Comparison of ENCODE assay signal across 8 mouse cellular contexts in genomic region chr5:41708051-41708630, GRCm38 (mm10). TPM values are rescaled to one million over a fixed set of nuclear protein-coding genes. Genes with fewer than 3 reads are reported as not detected.
DNase-seq lines count a peak whose midpoint lies in the region; ATAC-seq and TF ChIP-seq lines count a peak whose summit lies in the region.

Gene Rab28, minus strand, starts transcription at chr5:41708157.

- peaks cover 5 to 22% of the 10 kb centered on the region in 2 experiments; a peak in 3 of 4 replicates for H3K4me1 ChIP-seq in MEL (ENCODE audit: control insufficient read depth in 1 of 2, insufficient read depth in 2 of 2, low read length in 2 of 2)
- H3K4me1 ChIP-seq in cerebellum, adult 2 months (ENCODE audit: control insufficient read depth, insufficient read depth, low read length), result no peaks in the 10 kb centered on the region
- H3K4me1 ChIP-seq in forebrain, postnatal 0 days (ENCODE audit: insufficient read depth), result peaks cover 4% of the 10 kb centered on the region; the same call in 1 of the 2 replicates
- peaks cover 4% of the 10 kb centered on the region for H3K4me1 ChIP-seq in lung, embryonic 15.5 days

- H3K4me2 ChIP-seq in forebrain, postnatal 0 days (ENCODE audit: low read depth), result peak within 1 kb of the TSS; percentile 94
- H3K4me2 ChIP-seq in lung, embryonic 15.5 days, result peak within 1 kb of the TSS; percentile 96

- no peak for TF ChIP-seq EP300 in MEL (IDR thresholded peaks at IDR 0.05; ENCODE audit: low read depth in 1 of 2, low read length in 2 of 2)

- H3K36me3 ChIP-seq in MEL (ENCODE audit: control insufficient read depth in 1 of 2, insufficient read depth in 2 of 2, low read length in 2 of 2), result peaks cover under 1 to 17% of the 10 kb centered on the region in 2 experiments; a peak in 2 of 4 replicates
- H3K36me3 ChIP-seq in forebrain, postnatal 0 days (ENCODE audit: insufficient read depth), result no peaks in the 10 kb centered on the region
- H3K36me3 ChIP-seq in lung, embryonic 15.5 days, result no peaks in the 10 kb centered on the region

- peaks cover 22% of the 10 kb centered on the region for H3K79me2 ChIP-seq in MEL (ENCODE audit: control insufficient read depth, insufficient read depth, low read length, poor library complexity)

- ATAC-seq in forebrain, postnatal 0 days, result peak; percentile 97
- peak; percentile 96 for ATAC-seq in lung, embryonic 15.5 days (ENCODE audit: borderline replicate concordance, extremely low read depth, low FRiP score, low TSS enrichment)

- no peak for TF ChIP-seq RAD21 in MEL (IDR thresholded peaks at IDR 0.05; ENCODE audit: low read depth, low read length)

- TF ChIP-seq POLR2A in MEL (IDR thresholded peaks at IDR 0.05; ENCODE audit: control insufficient read depth in 1 of 2, insufficient read depth in 1 of 2, low read depth in 1 of 2, low read length in 2 of 2, poor library complexity in 1 of 2), result peak in 1 of 2 experiments; percentile 71; a peak in 1 of 4 replicates
- peak; percentile 33; the same call in 1 of the 2 replicates for TF ChIP-seq POLR2A in cerebellum, adult 2 months (IDR thresholded peaks at IDR 0.05; ENCODE audit: borderline replicate concordance, insufficient read depth, low read length)

- peak within 1 kb of the TSS; percentile 92 for H3K9ac ChIP-seq in MEL (ENCODE audit: control insufficient read depth, low read depth, low read length, poor library complexity, severe bottlenecking)
- peak within 1 kb of the TSS; percentile 96 for H3K9ac ChIP-seq in forebrain, postnatal 0 days
- peak within 1 kb of the TSS; percentile 72 for H3K9ac ChIP-seq in lung, embryonic 15.5 days

- peak within 1 kb of the TSS; percentile 86 to 87 for H3K4me3 ChIP-seq in MEL (ENCODE audit: control insufficient read depth in 1 of 2, insufficient read depth in 1 of 2, low read depth in 2 of 2, low read length in 2 of 2)
- peak within 1 kb of the TSS; percentile 94 for H3K4me3 ChIP-seq in cerebellum, adult 2 months (replicated peaks; ENCODE audit: insufficient read depth, low read depth, low read length)
- H3K4me3 ChIP-seq in forebrain, postnatal 0 days (ENCODE audit: low read depth, low read length), result peak within 1 kb of the TSS; percentile 98
- peak within 1 kb of the TSS; percentile 96 for H3K4me3 ChIP-seq in lung, embryonic 15.5 days

- under 1% methylated on average over 34 of the region's 34 CpGs for WGBS in cerebellum, adult 2 months
- WGBS in forebrain, postnatal 0 days, result 2% methylated on average over 30 of the region's 34 CpGs
- under 1% methylated on average over 34 of the region's 34 CpGs for WGBS in lung, embryonic 15.5 days

- TF ChIP-seq CTCF in MEL (IDR thresholded peaks at IDR 0.05 in 2 of 3, conservative IDR thresholded peaks at IDR 0.05 in 1 of 3; ENCODE audit: control insufficient read depth in 1 of 3, insufficient read depth in 1 of 3, low read depth in 2 of 3, low read length in 3 of 3, poor library complexity in 1 of 3, severe bottlenecking in 1 of 3), result no peak
- no peak for TF ChIP-seq CTCF in cerebellum, adult 2 months (IDR thresholded peaks at IDR 0.05; ENCODE audit: borderline replicate concordance, insufficient read depth, low read depth, low read length)
- no peak; the same call in 1 of the 2 replicates for TF ChIP-seq CTCF in forebrain, postnatal 0 days (IDR thresholded peaks at IDR 0.05; ENCODE audit: low read depth)

- no peaks in the 10 kb centered on the region for H3K9me3 ChIP-seq in MEL (replicated peaks; ENCODE audit: insufficient read depth, low read length)
- no peaks in the 10 kb centered on the region for H3K9me3 ChIP-seq in forebrain, postnatal 0 days (ENCODE audit: low read length)
- H3K9me3 ChIP-seq in lung, embryonic 15.5 days, result no peaks in the 10 kb centered on the region

- H3K27ac ChIP-seq in MEL (ENCODE audit: control insufficient read depth, low read depth, low read length), result peak within 1 kb of the TSS; percentile 71
- H3K27ac ChIP-seq in cerebellum, adult 2 months (ENCODE audit: insufficient read depth, low read length), result peak within 1 kb of the TSS; percentile 93
- peak within 1 kb of the TSS; percentile 89 for H3K27ac ChIP-seq in forebrain, postnatal 0 days (ENCODE audit: low read depth, low read length)
- peak within 1 kb of the TSS; percentile 82 for H3K27ac ChIP-seq in lung, embryonic 15.5 days

- DNase-seq in MEL (ENCODE audit: low read depth, low spot score), result peak; percentile 98
- peak; percentile 93 to 94 for DNase-seq in cerebellum, adult 2 months
- peak; percentile 98 for DNase-seq in forebrain, postnatal 0 days
- DNase-seq in heart, postnatal 4 days, result peak; percentile 95
- peak; percentile 95 to 96 for DNase-seq in layer of hippocampus, adult 8-10 months (ENCODE audit: low spot score in 2 of 2)
- peak; percentile 87 for DNase-seq in ovary, adult 18-20 months (ENCODE audit: low spot score)
- peak; percentile 98 for DNase-seq in thymus, postnatal 0 days (ENCODE audit: low spot score)

- H3K27me3 ChIP-seq in MEL (ENCODE audit: control insufficient read depth in 1 of 2, insufficient read depth in 2 of 2, low read length in 2 of 2), result no peaks in the 10 kb centered on the region
- no peaks in the 10 kb centered on the region for H3K27me3 ChIP-seq in cerebellum, adult 2 months (ENCODE audit: control insufficient read depth, insufficient read depth, low read length)
- H3K27me3 ChIP-seq in forebrain, postnatal 0 days (ENCODE audit: insufficient read depth, low read length), result no peaks in the 10 kb centered on the region
- H3K27me3 ChIP-seq in lung, embryonic 15.5 days, result no peaks in the 10 kb centered on the region

TF ChIP-seq in MEL, 35 proteins besides CTCF, POLR2A, EP300 and RAD21 (continues in another document):
- TF ChIP-seq JUND (IDR thresholded peaks at IDR 0.05; ENCODE audit: low read depth, low read length) (no peak), KAT2A (conservative IDR thresholded peaks at IDR 0.05; ENCODE audit: low read depth, low read length) (no peak), MAZ (IDR thresholded peaks at IDR 0.05; ENCODE audit: low read depth, low read length) (peak; percentile 75), TAL1 (IDR thresholded peaks at IDR 0.05; ENCODE audit: low read length) (no peak), TBP (IDR thresholded peaks at IDR 0.05; ENCODE audit: low read depth, low read length) (peak; percentile 62), CHD1 (IDR thresholded peaks at IDR 0.05; ENCODE audit: low read depth, low read length) (peak; percentile 99), ZC3H11A (IDR thresholded peaks at IDR 0.05; ENCODE audit: low read depth, low read length) (no peak), TCF12 (IDR thresholded peaks at IDR 0.05; ENCODE audit: low read depth, low read length) (0 out of 2 replicates have a peak, but pooled peaks have one; percentile 42), SIN3A (IDR thresholded peaks at IDR 0.05; ENCODE audit: low read length) (peak; percentile 98), MXI1 (IDR thresholded peaks at IDR 0.05; ENCODE audit: low read depth, low read length) (peak; percentile 98), USF1 (IDR thresholded peaks at IDR 0.05; ENCODE audit: low read depth, low read length) (no peak), GABPA (IDR thresholded peaks at IDR 0.05; ENCODE audit: low read depth, low read length) (no peak), ZNF384 (IDR thresholded peaks at IDR 0.05; ENCODE audit: low read depth, low read length) (peak; percentile 19; the same call in 1 of the 2 replicates), MAFK (IDR thresholded peaks at IDR 0.05; ENCODE audit: borderline replicate concordance, low read depth, low read length) (no peak), E2F4 (IDR thresholded peaks at IDR 0.05; ENCODE audit: borderline replicate concordance, low read depth, low read length) (no peak), ELF1 (IDR thresholded peaks at IDR 0.05; ENCODE audit: low read depth, low read length) (peak; percentile 61), CHD2 (IDR thresholded peaks at IDR 0.05; ENCODE audit: low read length) (peak; percentile 49; the same call in 1 of the 2 replicates), ZKSCAN1 (IDR thresholded peaks at IDR 0.05; ENCODE audit: low read depth, low read length) (no peak), HCFC1 (IDR thresholded peaks at IDR 0.05; ENCODE audit: low read depth, low read length) (peak; percentile 78), USF2 (IDR thresholded peaks at IDR 0.05; ENCODE audit: borderline replicate concordance in 1 of 2, insufficient read depth in 1 of 2, low read depth in 1 of 2, low read length in 2 of 2) (no peak), NRF1 (IDR thresholded peaks at IDR 0.05; ENCODE audit: insufficient read depth, low read depth, low read length, poor library complexity, severe bottlenecking) (peak; percentile 63), MYC (IDR thresholded peaks at IDR 0.05; ENCODE audit: low read depth, low read length) (no peak), ETS1 (IDR thresholded peaks at IDR 0.05; ENCODE audit: low read depth, low read length) (peak; percentile 40; the same call in 1 of the 2 replicates), MEF2A (IDR thresholded peaks at IDR 0.05; ENCODE audit: extremely low read depth, insufficient replicate concordance, low read depth, low read length, poor library complexity, severe bottlenecking) (no peak), RCOR1 (IDR thresholded peaks at IDR 0.05; ENCODE audit: low read depth, low read length) (no peak), UBTF (IDR thresholded peaks at IDR 0.05; ENCODE audit: borderline replicate concordance, insufficient read depth, low read depth, low read length) (no peak), MYB (IDR thresholded peaks at IDR 0.05; ENCODE audit: low read depth, low read length) (no peak), POLR2AphosphoS5 (IDR thresholded peaks at IDR 0.05; ENCODE audit: borderline replicate concordance, low read depth, low read length) (no peak), ZMIZ1 (IDR thresholded peaks at IDR 0.05; ENCODE audit: low read depth, low read length) (no peak), SMC3 (IDR thresholded peaks at IDR 0.05; ENCODE audit: low read depth, low read length) (no peak), GATA1 (IDR thresholded peaks at IDR 0.05; ENCODE audit: low read depth, low read length) (no peak)

RNA-seq across cellular contexts. Expression of gene Rab28, which starts in this region (rescaled TPM):
- total RNA-seq in MEL (2012; rRNA removed), result 66.7 TPM in 2 replicates
- 10 to 100 TPM in 1 of 2 experiments, not detected in 1; 66.5 TPM for polyA plus RNA-seq in MEL (2012; ENCODE audit: insufficient read depth in 1 of 2, insufficient read length in 2 of 2, low read depth in 1 of 2, low replicate concordance in 2 of 2, missing spikeins in 1 of 2)
- polyA plus RNA-seq in cerebellum, adult 2 months (2012; rRNA removed), result 78.8 and 79.4 TPM in 2 replicates
- total RNA-seq in forebrain, postnatal 0 days (2014; rRNA removed), result 59.5 and 63.6 TPM in 2 replicates
- 40.5 and 48.5 TPM in 2 replicates for polyA plus RNA-seq in forebrain, postnatal 0 days (2015; fragmentation: Nextera tagmentation; extraction: Ambion mirVana)
- 10 to 100 TPM; 50.7 to 51.6 TPM for total RNA-seq in heart, postnatal 4 days (2021)
- 10 to 100 TPM; 76.1 to 84.6 (median 81.1) TPM for total RNA-seq in layer of hippocampus, adult 8-10 months (2022)
- polyA plus RNA-seq in lung, embryonic 15.5 days (2015; fragmentation: Nextera tagmentation; extraction: Ambion mirVana), result 64.1 and 65.3 TPM in 2 replicates
- polyA plus RNA-seq in thymus, postnatal 0 days (2015; fragmentation: Nextera tagmentation; extraction: Ambion mirVana), result 35.6 and 41.0 TPM in 2 replicates

Comparison
In these comparisons a context has a peak if more than half of its experiments do, and no peak if none do; other contexts are left out.
1. Peak in every context shown above with its lines: DNase-seq, ATAC-seq, H3K4me3 ChIP-seq and H3K27ac ChIP-seq.